Mouse (Mus musculus) testis, postnatal 10 days (tissue): ENCODE data around the gene Fndc11.
"Not testable (repeated sequence)": the region's sequence is repeated elsewhere in the genome, so short reads cannot be mapped to it uniquely, and the experiment has no call there.

Experiments used
- DNase-seq: peaks from one replicate; pipeline ENCODE4 v3.0.0; 2021; ENCODE audit warnings: low spot score

Gene Fndc11

GRCm38 (mm10) chr2:181219538-181220216 lies at the start of gene Fndc11:
Gene Fndc11 (plus strand): TSS chr2:181220013.
- DNase-seq, result peak; percentile 71

- DNase-seq, result no peak
These were observed 45.2 kb upstream of the Fndc11 start for GRCm38 (mm10) chr2:181174646-181175045.

DNA sequence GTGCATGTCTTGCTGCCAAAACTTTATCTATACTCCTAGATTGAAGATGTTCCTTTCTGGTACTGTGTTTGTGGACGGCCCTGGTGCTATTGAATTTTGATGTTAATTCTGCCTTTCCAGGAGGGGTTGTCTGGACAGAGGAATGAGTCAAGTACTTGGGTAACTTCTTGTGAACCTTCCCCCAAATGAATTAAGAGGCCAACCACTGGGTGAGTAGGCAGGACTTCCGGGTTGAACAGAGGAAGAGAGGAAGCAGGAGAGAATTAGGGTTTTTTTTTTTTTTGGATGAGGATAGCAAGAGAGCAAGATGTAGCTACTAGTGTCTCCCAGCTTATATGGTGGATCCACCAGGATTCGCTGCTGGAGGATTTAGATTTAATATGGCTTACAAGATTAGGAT lies 41.8 kb upstream of the Fndc11 start:
- DNase-seq, result no peak

GRCm38 (mm10) chr2:181178471-181178870 lies 41.3 kb upstream of the Fndc11 start:
- no peak for DNase-seq

DNA sequence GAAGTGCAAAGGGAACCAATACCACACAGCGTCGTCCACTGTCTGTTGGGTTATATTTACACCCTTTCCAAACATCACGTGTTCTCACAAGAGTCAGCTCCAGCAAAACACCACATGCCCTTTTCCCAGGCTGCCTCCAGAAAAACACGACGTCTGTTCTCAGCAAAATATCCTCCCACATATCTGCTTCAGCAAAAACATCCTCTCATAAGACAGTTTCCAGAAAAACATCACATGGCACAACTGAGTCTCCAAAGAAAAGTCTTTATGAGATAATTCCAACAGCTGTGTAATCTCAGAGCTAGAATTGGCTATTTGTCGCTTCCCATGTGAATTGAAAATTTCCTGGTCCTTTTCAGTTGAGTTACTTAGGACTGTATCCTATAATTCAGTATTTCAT lies 38.9 kb upstream of the Fndc11 start:
- no peak for DNase-seq

GRCm38 (mm10) chr2:181186635-181187034 lies 33.2 kb upstream of the Fndc11 start:
- DNase-seq, result peak; percentile 87

DNA sequence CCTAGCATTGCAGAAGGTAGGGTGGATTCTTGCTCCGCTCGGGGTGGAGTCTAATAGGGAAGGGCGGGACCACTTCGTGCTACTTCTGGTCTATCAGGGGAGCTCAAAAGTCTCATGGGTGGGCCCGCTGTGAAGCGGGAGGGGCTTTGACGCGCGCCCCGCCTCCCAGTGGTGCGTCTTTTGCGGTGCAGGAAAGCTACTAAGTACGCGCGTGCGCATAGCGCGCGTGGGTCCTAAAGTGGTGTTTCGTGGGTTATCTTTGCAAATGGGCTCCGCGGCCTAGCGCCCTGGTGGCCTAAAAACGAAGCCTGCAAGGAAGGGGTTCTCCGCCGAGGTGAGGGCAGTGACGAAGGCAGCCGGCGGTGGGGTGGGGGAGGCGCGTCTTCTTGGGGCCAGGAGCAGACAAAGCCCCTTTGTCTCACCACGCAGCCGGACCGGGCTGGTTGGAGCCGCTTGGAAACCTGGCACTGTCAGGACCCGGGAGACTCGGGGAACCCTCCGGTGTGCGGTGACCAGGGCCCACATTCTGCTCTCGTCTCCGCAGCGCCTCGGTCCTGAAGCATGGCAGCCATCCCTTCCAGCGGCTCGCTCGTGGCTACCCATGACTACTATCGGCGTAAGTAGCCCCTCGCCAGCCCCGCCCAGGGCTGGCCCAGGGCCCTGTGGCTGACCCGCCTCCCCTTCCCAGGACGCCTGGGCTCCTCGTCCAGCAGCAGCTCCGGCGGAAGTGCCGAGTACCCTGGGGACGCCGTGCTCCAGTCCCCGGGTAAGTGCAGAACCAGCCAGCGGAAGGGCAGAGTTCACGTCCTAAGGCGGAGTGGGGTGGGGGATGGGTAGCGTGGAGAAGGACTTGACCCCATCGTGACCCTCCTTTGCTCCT lies 32.5 kb upstream of the Fndc11 start, which contains the start of gene Ppdpf:
Gene Ppdpf, plus strand, starts transcription at position 127 of the 880 bp plus-strand sequence.
- DNase-seq, result peak; percentile 91

- no peak for DNase-seq
These were observed 31.1 kb upstream of the Fndc11 start for GRCm38 (mm10) chr2:181188681-181189080.

DNA sequence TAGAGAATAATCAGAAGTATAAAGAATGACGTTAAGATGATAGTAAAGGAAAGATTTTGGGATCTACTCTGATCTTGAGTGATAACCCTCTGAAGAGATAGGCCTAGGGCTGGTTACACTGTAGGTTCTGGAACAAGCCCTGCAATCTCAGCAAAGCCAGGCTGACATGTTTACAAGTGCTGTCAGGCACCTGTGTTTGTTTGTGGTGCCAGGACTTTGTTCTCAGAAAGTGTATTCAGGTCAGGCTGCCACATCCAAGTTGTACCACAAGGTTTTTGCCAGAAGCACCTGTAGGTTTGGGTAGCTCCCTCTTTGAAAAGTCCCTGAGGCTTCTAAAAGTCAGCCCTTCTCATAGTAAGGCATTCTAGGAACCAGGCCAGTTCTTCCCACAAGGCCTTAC lies 30.5 kb upstream of the Fndc11 start:
- no peak for DNase-seq

DNA sequence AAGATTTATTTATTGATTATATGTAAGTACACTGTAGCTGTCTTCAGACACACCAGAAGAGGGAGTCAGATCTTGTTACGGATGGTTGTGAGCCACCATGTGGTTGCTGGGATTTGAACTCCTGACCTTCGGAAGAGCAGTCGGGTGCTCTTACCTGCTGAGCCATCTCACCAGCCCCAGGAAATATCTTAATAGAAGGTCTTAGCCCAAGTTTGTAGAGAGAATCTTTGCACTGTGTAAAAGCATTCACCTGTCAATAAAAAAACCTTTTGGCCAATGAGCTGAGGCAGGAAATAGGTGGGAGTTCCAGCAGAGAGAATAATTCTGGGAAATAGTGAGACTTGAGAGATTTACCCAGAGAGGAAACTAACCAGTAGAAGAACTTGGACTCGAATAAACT lies 28.4 kb upstream of the Fndc11 start:
- not testable (repeated sequence) for DNase-seq

- DNase-seq, result no peak
These were observed 27.9 kb upstream of the Fndc11 start for GRCm38 (mm10) chr2:181191936-181192335.

DNA sequence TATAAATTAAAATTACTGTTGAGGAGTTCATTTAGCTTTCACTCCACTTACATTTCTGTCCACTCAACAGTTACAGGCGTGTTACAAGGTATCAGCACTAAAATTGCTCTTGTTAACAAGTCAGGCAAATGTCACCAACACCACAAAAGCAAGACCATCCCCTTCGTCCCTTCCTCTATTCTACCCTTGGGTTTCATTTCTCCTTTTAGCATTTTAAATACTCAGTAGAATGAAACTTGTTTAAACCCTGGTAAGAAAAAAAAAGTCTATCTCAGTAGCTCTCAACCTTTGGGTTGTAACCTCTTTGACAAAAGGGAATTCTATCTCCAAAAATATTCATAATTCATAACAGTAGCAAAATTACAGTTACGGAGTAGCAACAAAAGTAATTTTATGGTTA lies 26.8 kb upstream of the Fndc11 start:
- DNase-seq, result no peak

- no peak for DNase-seq
These were observed 23.0 kb upstream of the Fndc11 start for GRCm38 (mm10) chr2:181196628-181197300.

DNA sequence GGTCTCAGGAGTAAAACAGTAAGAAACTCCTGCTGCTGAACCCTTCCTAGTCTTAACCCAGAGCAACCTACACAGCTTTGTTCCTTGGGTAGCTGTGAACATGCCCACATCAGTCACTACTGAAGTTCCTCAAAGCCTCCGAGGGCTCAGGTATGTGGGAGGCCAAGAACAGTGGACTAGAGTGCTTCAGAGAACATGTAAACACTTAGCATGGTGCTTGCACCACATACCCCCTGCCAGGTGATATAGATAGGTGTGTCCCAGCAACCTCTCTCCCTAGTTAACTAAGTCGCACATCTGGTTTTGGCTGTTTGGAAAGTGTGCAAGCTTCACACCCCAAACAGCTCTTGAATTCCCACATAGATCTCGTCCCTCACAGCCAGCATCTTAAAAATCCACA lies 18.2 kb upstream of the Fndc11 start:
- DNase-seq, result no peak

DNA sequence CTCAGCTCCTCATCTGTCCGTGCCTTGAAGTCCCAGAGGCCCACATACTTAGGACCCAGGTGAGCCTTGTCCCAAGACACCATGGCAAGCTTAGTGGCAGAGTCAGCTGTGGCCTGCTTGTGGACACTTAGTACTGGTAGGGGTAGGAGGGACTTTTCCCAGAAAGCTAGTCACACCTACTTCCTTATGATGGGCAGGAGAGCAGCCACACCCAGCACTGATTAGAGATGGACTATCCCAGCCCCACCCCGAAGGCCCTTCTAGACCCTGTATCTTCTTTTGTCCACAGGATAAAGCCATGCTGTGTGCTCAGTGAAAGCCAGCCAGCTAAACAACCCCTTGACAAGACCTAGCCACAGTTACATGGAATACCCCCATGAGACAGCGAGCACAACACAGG lies 17.4 kb upstream of the Fndc11 start, which contains the start of gene Ptk6:
Gene Ptk6, minus strand, starts transcription at position 368 of the 400 bp plus-strand sequence.
- no peak for DNase-seq

GRCm38 (mm10) chr2:181202886-181203285 lies 16.9 kb upstream of the Fndc11 start:
- no peak for DNase-seq

- no peak for DNase-seq
These were observed 14.1 kb upstream of the Fndc11 start for GRCm38 (mm10) chr2:181205678-181206077.

- DNase-seq, result no peak
These were observed 13.7 kb upstream of the Fndc11 start for GRCm38 (mm10) chr2:181206118-181206517.

- no peak for DNase-seq
These were observed 7.3 kb upstream of the Fndc11 start for GRCm38 (mm10) chr2:181212389-181213020.

DNA sequence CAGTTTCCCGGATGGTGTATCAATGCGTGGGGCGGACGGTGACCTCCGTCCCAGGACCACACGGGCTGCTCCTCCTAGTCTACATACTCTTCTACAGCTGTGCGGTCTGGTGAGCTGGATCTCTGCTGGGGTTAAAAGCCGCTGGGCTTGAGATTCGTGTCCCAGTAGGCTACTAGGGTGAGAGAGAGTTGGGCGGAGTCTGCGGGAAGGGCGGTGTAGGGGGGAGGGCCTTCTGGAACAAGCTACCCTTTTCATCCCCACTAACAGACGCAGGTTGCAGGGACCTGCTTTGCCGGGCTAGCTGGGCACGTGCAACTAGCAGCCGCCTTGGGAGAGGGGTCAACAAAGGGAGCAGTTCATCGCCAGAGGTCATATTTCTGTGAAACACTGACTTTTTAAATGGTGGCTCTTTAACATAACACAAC lies 6.8 kb upstream of the Fndc11 start, which contains the start of gene Srms:
Gene Srms, minus strand, starts transcription at position 165 of the 425 bp plus-strand sequence.
- DNase-seq, result no peak

GRCm38 (mm10) chr2:181216037-181216436 lies 3.8 kb upstream of the Fndc11 start:
- no peak for DNase-seq
